Mouse (Mus musculus) heart, postnatal 36 days (tissue): Measurements from ENCODE around the gene Hoxc10. TPM values are rescaled to one million over a fixed set of nuclear protein-coding genes. Genes with fewer than 3 reads are reported as not detected.

Experiments
- DNase-seq, 2 experiments: peaks; one replicate each; pipeline ENCODE4 v3.0.0; 2021 to 2022
- intact Hi-C: fragments of 180-260 bp; cut with DNase I; formaldehyde crosslinking; loops from one replicate; pipeline ENCODE4 v1.15.1; 2025
- total RNA-seq, 2 experiments: library from RNA; stranded (reverse); gene quantifications; 2 replicates each; pipeline ENCODE4 v1.2.3; 2021

The Hoxc10 gene
- total RNA-seq, 2 experiments from 2014 or later = not detected

- intact Hi-C loops = no loop called here
- DNase-seq = no peak
Observed at GRCm38 (mm10) chr15:102942739-102943467, 23.7 kb upstream of the Hoxc10 start.

DNA sequence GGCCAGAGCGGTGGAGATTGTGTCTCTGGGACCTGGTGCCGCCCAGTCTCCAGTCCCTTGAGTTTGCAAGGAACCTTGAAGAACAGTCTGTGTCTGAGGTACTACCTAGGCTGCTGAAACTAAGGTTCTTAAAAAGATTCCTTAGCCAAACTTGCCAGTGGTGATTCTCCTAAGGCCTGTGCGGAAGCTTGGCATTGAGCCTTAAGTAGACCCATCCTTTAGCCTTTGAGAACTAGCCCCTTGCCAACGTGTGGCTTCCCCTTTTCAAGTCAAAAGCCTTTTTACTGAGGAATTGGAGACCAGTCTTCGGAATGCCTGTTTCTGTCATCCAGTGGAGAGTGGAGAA lies 23.2 kb upstream of the Hoxc10 start:
- intact Hi-C loops = no loop called here

GRCm38 (mm10) chr15:102945185-102946077 lies 21.2 kb upstream of the Hoxc10 start:
- intact Hi-C loops = no loop called here
- no peak for DNase-seq

More for the DNA sequence above, 23.2 kb upstream of the Hoxc10 start:
- no peak for DNase-seq

GRCm38 (mm10) chr15:102947276-102947675 lies 19.3 kb upstream of the Hoxc10 start:
- DNase-seq = no peak
- intact Hi-C loops = no loop called here

DNA sequence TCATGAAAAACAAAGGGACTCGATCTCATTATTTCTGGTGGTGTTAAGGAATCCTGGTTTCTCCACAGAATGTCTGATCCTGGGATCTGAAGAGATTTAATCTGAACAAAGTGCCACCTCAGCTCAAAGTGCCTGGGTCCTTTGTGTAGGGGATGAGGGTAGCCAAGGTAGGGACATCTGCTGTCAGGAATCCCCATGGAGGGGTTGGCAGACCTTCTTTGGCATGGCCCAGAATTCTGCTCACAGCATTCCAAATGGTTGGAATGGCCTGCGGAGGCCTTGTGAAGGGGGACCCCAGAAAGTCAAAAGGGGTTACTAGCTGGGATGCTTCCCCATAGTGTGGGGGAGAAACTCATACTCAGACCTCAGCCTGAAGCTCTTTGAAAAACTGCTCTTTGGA lies 17.8 kb upstream of the Hoxc10 start:
- intact Hi-C loops = no loop called here
- no peak for DNase-seq

DNA sequence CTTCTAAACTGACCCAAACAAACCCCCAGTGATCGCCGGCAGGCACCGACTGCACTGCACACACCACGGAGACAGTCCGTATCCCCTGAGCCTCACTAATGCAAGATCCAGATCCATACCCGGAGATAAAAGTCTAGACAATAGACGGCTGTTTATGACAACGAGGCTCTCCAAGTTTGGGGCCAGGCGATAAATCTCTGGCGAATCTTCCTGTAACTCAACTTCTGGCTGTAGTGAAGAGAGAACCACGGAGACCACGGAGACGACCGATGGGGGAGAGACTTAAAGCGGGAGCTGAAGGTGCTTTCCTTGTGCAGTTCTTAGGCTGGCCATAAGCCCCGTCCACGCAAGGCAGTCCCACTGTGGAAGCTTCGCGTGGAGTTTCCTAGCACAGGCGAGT lies 16.9 kb upstream of the Hoxc10 start:
- DNase-seq = no peak
- intact Hi-C loops = no loop called here

DNA sequence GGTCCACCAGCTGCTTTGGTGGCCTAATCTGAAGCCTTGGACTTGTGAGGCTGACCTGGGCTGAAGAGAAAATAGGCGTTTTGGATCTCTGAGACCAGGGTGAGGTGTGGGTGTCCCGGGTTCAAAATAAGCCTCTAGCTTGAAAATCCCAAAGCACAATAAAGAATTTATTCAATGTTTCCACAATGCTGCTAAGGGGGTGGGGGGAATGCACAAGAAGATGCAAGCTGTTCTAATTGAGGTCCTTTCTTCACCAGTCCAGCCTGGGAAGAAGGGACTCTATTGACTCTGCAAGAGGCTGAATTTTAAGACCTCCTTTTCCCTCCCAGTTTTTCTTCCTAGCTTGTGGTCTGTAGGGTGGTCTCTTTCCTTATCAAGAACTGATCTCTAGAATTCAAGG lies 15.7 kb upstream of the Hoxc10 start:
- intact Hi-C loops = no loop called here
- DNase-seq = no peak

DNA sequence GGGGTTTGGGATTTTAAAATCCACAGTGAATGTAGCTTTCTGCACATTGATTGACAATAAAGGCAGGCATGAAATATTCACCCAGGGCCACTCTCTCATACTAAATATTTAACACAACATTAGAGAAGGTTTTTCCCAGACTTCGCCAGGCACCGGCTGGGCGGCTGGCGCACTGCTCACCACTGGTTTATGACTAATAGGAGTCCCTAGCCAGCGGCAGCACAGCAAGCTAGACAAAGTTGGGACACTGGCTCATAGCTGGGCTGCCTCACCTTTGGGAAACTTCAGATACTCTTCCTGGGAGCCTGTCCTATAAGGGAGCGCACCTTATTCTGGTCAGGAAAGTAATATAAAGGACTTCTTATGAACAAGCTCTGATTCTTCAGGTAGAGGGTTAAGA lies 13.0 kb upstream of the Hoxc10 start:
- intact Hi-C loops = no loop called here
- no peak for DNase-seq

DNA sequence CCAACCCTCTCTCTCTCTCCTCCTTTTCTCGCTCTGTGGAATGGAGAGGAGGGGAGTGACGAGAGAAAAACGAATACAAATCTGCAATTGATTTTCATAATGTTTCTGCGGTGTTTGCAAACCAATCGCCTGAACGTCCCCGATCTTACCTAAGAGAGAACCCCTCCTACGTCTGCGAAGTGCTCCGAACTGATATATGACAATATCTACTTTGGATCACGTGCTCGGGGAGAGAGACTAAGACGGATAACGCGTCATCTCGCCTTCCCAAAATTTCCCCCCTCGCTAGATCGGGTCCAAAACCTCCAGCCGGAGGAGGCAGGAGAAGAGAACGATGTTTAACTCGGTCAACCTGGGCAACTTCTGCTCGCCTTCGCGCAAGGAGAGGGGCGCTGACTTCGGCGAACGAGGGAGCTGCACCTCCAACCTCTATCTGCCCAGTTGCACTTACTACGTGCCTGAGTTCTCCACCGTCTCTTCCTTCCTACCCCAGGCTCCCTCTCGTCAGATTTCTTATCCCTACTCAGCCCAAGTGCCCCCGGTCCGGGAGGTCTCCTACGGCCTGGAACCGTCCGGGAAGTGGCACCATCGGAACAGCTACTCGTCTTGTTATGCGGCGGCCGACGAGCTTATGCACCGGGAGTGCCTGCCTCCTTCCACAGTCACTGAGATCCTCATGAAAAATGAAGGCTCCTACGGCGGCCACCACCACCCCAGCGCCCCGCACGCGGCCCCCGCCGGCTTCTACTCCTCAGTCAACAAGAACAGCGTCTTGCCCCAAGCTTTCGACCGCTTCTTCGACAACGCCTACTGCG lies 12.2 kb upstream of the Hoxc10 start, which contains the start of gene Hoxc11:
Gene Hoxc11 (plus strand): TSS at position 236 of the 815 bp plus-strand sequence.
- intact Hi-C loops = no loop called here
- no peak for DNase-seq

DNA sequence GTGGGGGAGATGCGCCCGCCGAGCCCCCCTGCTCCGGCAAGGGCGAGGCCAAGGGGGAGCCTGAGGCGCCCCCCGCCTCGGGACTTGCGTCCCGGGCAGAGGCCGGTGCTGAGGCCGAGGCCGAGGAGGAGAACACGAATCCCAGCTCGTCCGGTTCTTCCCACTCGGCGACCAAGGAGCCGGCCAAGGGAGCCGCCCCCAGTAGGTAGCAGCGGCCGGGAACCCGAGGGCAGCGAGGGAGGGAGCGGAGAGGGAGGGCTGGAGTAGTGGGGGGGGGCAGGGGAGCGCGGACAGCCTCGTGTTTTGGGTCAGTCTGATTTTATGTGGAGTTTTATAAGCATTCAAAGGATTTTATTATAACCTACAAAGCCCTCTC lies 11.6 kb upstream of the Hoxc10 start:
- DNase-seq = no peak
- intact Hi-C loops = no loop called here

GRCm38 (mm10) chr15:102955833-102956640 lies 10.6 kb upstream of the Hoxc10 start:
- intact Hi-C loops = no loop called here
- DNase-seq = no peak

- no peak for DNase-seq
- intact Hi-C loops = no loop called here
Observed at GRCm38 (mm10) chr15:102956906-102957305, 9.7 kb upstream of the Hoxc10 start.

GRCm38 (mm10) chr15:102959663-102960191 lies 6.9 kb upstream of the Hoxc10 start:
- intact Hi-C loops = loop anchor here (5.0 to 10.0 kb wide), 2 partner anchors 53 to 265 kb away; no protein-coding TSS in a partner anchor
- no peak for DNase-seq

DNA sequence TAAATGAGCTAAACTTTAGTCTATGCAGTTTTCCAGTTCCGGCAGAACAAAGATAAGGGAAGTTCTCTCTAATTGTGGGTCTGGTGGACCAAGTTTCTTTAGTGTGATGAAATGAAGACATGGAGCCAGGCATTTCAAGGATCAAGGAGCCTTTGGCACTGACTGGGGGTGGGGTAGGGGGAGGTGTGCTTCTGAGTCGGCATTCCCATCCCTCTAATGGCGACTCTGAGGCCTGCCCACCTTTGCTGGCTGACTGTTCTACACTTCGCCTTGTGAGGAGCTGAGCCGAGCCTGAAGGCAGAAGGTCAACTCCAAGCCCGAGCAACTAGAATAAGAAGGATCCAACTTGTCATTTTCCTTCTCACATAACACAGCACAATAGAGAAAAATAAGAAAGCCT lies 4.9 kb upstream of the Hoxc10 start:
- no peak for DNase-seq
- intact Hi-C loops = loop anchor here (5.0 to 10.0 kb wide), 2 partner anchors 51 to 267 kb away; no protein-coding TSS in a partner anchor

DNA sequence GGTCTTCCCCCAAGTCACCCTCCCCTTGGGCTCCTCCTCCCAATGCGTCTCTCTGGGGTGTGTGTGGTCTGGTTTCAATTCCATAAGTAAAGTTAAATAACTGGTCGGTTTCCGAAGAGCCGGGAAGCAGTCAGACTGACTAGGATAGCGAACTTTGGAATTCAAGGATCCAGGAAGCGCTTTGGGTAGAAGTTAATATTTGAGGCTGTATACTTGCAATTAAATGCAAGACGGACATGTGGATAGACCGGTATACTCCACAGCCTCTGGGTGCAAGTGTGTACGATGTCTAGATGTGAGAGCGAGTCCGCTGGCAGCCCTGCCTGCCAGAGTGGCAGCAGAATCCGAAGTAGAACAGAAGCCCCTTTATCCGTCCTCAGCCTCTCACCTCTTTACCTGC lies 4.1 kb upstream of the Hoxc10 start:
- no peak for DNase-seq
- intact Hi-C loops = loop anchor here (5.0 to 10.0 kb wide), 2 partner anchors 50 to 268 kb away; no protein-coding TSS in a partner anchor

GRCm38 (mm10) chr15:102963259-102963658 lies 3.3 kb upstream of the Hoxc10 start:
- DNase-seq = no peak
- intact Hi-C loops = loop anchor here (5.0 to 10.0 kb wide), 2 partner anchors 49 to 268 kb away; no protein-coding TSS in a partner anchor

GRCm38 (mm10) chr15:102963671-102964640 lies 2.6 kb upstream of the Hoxc10 start:
- intact Hi-C loops = loop anchor here (5.0 to 10.0 kb wide), 2 partner anchors 48 to 269 kb away; no protein-coding TSS in a partner anchor
- no peak for DNase-seq
